Mouse (Mus musculus): ENCODE results near the gene Mettl27.

Gene Mettl27

DNA sequence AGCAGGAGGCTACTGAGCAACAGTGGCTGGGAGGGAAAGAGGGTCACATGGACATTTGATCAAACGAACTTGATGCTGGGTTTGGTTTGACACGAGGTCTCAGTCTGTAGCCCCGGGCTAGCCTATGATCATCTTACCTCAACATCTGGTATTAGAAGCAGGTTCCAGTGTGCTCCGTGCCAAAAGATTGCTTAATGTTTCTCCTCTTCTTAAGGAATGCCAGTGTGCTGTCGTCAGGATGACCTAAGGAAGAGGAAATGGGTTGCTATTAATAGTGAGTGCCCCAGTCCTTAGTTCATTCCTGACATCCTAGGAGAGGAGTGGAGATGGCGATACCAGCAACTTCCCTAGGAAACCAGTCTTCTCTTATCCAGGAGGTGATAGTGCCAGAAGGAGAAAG lies 57.6 kb downstream of the Mettl27 start:
- DNase-seq, result no peak

Data from lung, postnatal 14 days (tissue).